Mouse (Mus musculus) limb, embryonic 14.5 days (tissue): ENCODE measurements around the gene Olfr1161. TPM values are rescaled to one million over a fixed set of nuclear protein-coding genes. Genes with fewer than 3 reads are reported as not detected.
"Not testable (repeated sequence)": the region's sequence is repeated elsewhere in the genome, so short reads cannot be mapped to it uniquely, and the experiment has no call there.

Experiments used
- ATAC-seq: fragments of 200-750 bp; cut with Nextera tagmentation; 2 replicates; pipeline ENCODE4 v1.8.0; 2017; ENCODE audit warnings: low read depth, moderate number of reproducible peaks, moderate TSS enrichment; ENCODE audit not compliant: low FRiP score
- DNase-seq: peaks from one replicate; pipeline ENCODE4 v3.0.0-alpha.2; 2015; ENCODE audit warnings: low spot score
- H3K27ac ChIP-seq: fragments of 300-500 bp; sonication (generic); replicated peaks from 2 replicates; pipeline ENCODE4 v1.5.1; 2014; ENCODE audit warnings: low read depth, mild to moderate bottlenecking, low read length, moderate library complexity, mixed read lengths
- H3K27me3 ChIP-seq: fragments of 300-500 bp; sonication (generic); 2 replicates; pipeline ENCODE4 v1.6.1; 2014; ENCODE audit warnings: low read length, mixed read lengths; ENCODE audit not compliant: control insufficient read depth, insufficient read depth
- H3K36me3 ChIP-seq: fragments of 300-500 bp; sonication (generic); 2 replicates; pipeline ENCODE4 v1.6.1; 2014; ENCODE audit warnings: mild to moderate bottlenecking, low read length, moderate library complexity, mixed read lengths; ENCODE audit not compliant: control insufficient read depth, insufficient read depth
- H3K4me1 ChIP-seq: fragments of 300-500 bp; sonication (generic); 2 replicates; pipeline ENCODE4 v1.6.1; 2014; ENCODE audit warnings: antibody characterized with exemption, low read length, mixed read lengths; ENCODE audit not compliant: control insufficient read depth, insufficient read depth
- H3K4me2 ChIP-seq: fragments of 300-500 bp; sonication (generic); replicated peaks from 2 replicates; pipeline ENCODE4 v1.6.1; 2014; ENCODE audit warnings: low read depth, mild to moderate bottlenecking, low read length, moderate library complexity; ENCODE audit not compliant: severe bottlenecking
- H3K4me3 ChIP-seq: fragments of 300-500 bp; sonication (generic); replicated peaks from 2 replicates; pipeline ENCODE4 v1.5.1; 2014; ENCODE audit warnings: low read length
- H3K9ac ChIP-seq: fragments of 300-500 bp; sonication (generic); 2 replicates; pipeline ENCODE4 v1.6.1; 2014; ENCODE audit warnings: mild to moderate bottlenecking, low read depth, low read length, moderate library complexity; ENCODE audit not compliant: severe bottlenecking
- H3K9me3 ChIP-seq: fragments of 300-500 bp; sonication (generic); 2 replicates; pipeline ENCODE4 v1.6.1; 2016; ENCODE audit warnings: low read length; ENCODE audit not compliant: control insufficient read depth
- POLR2A ChIP-seq: fragments of 200-500 bp; IDR thresholded peaks from 2 replicates; pipeline ENCODE4 v1.8.0; 2012; ENCODE audit warnings: inconsistent platforms, mild to moderate bottlenecking, moderate library complexity, borderline replicate concordance; ENCODE audit not compliant: insufficient read depth, insufficient read length; ENCODE audit errors: extremely low read depth
- WGBS: fragments of 180-500 bp; shearing (Covaris S2); extraction: QIAGEN DNeasy Blood & Tissue Kit; methylation state at CpG from one replicate; pipeline ENCODE4 v1.1.7; 2014; 5-methylcytosine and 5-hydroxymethylcytosine counted together
- polyA plus RNA-seq, 2 experiments: library from polyadenylated mRNA; depleted of rRNA in 1 of 2; stranded (reverse) in 1 of 2; unstranded in 1 of 2; fragments of >200 nt; fragmentation: Nextera tagmentation in 1 of 2; extraction: Ambion mirVana in 1 of 2; gene quantifications; 2 replicates each; pipeline versions ENCODE4 v1.2.1 to v1.2.3; 2012 to 2014

Gene Olfr1161
- polyA plus RNA-seq (2012; rRNA removed), result not detected in 2 replicates
- polyA plus RNA-seq (2014; fragmentation: Nextera tagmentation; extraction: Ambion mirVana), result not detected in 2 replicates

DNA sequence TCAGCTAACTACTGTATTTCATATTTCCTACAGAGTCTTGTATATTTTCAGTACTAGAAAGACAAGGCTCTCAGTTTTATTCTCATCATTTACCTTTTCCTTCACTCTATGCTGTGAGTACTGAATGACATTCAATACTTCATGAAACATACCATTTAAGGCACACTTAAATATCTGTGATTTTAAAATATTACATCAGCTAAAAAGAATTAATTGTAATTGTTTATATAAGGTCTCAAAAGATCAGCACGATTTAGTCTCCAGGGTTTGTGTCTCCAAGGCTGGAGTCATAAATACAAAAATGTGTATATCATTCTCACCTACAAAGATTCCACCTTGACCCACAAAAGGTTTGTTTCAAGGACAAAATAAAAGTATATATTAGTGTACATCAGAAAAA lies at the start of gene Olfr1161:
Olfr1161 (plus strand) TSS at position 301 of the 400 bp plus-strand sequence.
- not testable (repeated sequence) for H3K4me2 ChIP-seq, H3K9me3 ChIP-seq, H3K4me1 ChIP-seq, H3K27me3 ChIP-seq, H3K9ac ChIP-seq, H3K4me3 ChIP-seq, H3K27ac ChIP-seq, DNase-seq, H3K36me3 ChIP-seq, ATAC-seq
- 80% methylated on average over 1 of the region's 1 CpGs for WGBS

DNA sequence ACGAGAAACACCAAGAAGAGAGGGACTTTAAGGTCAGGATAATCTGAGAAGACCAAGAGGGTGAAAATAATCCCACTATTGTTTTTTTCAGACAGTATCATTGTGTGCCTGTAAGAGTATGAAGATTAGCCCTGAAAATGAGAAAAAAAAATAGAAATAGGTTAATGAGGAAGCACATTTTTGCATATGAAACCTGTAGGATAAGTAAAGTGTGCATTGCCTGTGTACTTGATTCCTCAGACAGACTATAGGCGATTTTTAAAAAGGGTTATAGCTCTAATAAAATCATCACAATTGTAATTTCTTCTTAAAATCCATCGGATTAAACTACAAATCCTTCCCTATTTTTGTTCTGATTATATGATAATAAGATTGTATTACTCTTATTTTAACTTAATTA lies 48.0 kb upstream of the Olfr1161 start, which contains the start of gene Olfr74:
Olfr74 (minus strand) TSS at position 101 of the 400 bp plus-strand sequence.
- DNase-seq (no peak), ATAC-seq (no peak)
- H3K4me2 ChIP-seq, result no peak within 1 kb of the TSS
- H3K9ac ChIP-seq, result no peak within 1 kb of the TSS
- no peaks in the 10 kb centered on the region for H3K9me3 ChIP-seq
- H3K4me3 ChIP-seq, result no peak within 1 kb of the TSS
- TF ChIP-seq POLR2A, result no peak
- no peak within 1 kb of the TSS for H3K27ac ChIP-seq
- H3K27me3 ChIP-seq, result no peaks in the 10 kb centered on the region
- H3K4me1 ChIP-seq, result no peaks in the 10 kb centered on the region
- 70% methylated on average over 3 of the region's 3 CpGs for WGBS
- no peaks in the 10 kb centered on the region for H3K36me3 ChIP-seq

DNA sequence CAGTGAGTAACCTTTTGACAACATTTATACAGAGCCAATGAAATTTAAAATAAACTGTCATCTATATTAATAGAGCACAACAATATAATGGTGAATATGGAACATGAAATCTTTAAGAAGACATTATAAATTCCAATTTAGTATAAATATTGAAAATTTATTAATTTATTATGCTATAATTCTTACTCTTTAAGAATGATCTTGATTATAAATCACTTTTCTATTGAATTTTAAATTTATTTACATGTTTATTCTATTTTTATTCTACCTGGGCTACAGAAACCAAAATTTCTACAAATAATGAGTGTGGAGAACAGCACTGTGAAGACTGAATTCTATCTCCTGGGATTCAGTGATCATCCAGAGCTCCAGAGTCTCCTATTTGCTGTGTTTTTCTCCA lies 32.8 kb upstream of the Olfr1161 start, which contains the start of gene Olfr1158:
Olfr1158 (plus strand) TSS at position 301 of the 400 bp plus-strand sequence.
- no peak for DNase-seq
- Histone ChIP-seq H3K36me3 (no peaks in the 10 kb centered on the region), H3K27me3 (no peaks in the 10 kb centered on the region), H3K4me1 (no peaks in the 10 kb centered on the region), H3K27ac (no peak within 1 kb of the TSS), H3K9me3 (no peaks in the 10 kb centered on the region), H3K4me3 (no peak within 1 kb of the TSS), H3K9ac (no peak within 1 kb of the TSS), H3K4me2 (no peak within 1 kb of the TSS)
- no peak for TF ChIP-seq POLR2A
- ATAC-seq, result no peak

DNA sequence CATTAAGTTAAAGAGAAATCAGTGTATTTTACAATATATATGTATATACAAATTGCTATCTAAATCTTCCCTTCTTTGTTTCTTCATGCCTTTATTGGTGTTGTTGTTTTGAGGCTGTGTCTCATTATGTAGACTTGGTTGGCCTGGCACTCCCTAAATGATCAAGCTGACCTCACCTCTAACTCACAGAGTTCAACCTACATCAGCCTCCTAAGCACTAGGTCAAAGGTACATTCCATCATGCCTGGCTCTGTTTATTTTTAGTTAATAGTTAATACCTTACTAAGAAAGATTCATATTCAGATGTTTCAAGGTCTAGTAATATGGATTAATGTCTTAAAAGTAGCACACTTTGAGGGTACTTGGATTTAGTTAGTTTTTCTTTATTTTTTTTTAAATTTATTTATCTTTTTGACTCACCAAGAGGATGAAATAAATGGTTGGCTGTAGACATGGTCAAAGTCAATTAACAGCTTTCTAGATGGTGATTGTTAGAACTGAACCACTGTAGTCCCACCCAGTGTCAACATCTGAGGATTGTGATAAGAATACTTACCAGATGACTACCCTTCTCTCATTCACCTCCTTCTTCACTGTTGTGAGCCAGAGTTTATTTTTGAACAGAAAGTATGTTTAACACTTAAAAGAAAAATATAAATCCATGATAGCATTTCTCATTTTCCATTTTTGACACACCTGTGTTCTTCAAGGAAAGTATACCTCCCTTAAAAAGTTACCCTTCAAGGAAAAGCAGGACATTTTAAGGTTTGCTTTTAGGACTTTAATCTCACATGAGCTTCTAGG lies 14.9 kb upstream of the Olfr1161 start, which contains the start of gene Olfr1160:
Olfr1160 (minus strand) TSS at position 754 of the 804 bp plus-strand sequence.
- no peak within 1 kb of the TSS for H3K27ac ChIP-seq
- no peak for TF ChIP-seq POLR2A
- no peak for DNase-seq

DNA sequence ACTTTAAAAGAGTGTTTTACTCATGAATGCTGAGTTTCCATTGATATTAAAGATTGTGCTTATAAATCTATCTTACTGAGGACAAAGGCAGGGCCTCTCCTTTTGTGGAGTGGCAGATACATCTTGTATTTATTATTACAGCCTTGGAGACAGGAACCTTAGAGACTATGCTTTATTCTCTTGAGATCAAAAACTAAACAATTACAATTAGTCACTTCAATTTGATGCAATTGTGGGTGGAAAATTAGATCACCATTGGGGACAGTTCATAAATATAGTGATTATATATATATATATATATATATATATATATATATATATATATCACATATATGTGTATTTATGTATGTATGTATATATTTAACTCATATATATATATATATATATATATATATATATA lies 15.0 kb downstream of the Olfr1161 start, which contains the start of gene Olfr73:
Olfr73 (minus strand) TSS at position 101 of the 400 bp plus-strand sequence.
- DNase-seq, result no peak
- no peak within 1 kb of the TSS for H3K4me3 ChIP-seq
- no peak within 1 kb of the TSS for H3K9ac ChIP-seq

More for the DNA sequence above, 14.9 kb upstream of the Olfr1161 start, which contains the start of gene Olfr1160:
- H3K9ac ChIP-seq, result no peak within 1 kb of the TSS
- no peaks in the 10 kb centered on the region for H3K4me1 ChIP-seq
- H3K9me3 ChIP-seq, result no peaks in the 10 kb centered on the region
- no peak within 1 kb of the TSS for H3K4me2 ChIP-seq
- no peaks in the 10 kb centered on the region for H3K27me3 ChIP-seq
- ATAC-seq, result no peak
- H3K36me3 ChIP-seq, result no peaks in the 10 kb centered on the region
- H3K4me3 ChIP-seq, result no peak within 1 kb of the TSS

More for the DNA sequence above, 15.0 kb downstream of the Olfr1161 start, which contains the start of gene Olfr73:
- no peak for TF ChIP-seq POLR2A
- Histone ChIP-seq H3K27me3 (no peaks in the 10 kb centered on the region), H3K4me2 (no peak within 1 kb of the TSS), H3K4me1 (no peaks in the 10 kb centered on the region), H3K36me3 (no peaks in the 10 kb centered on the region), H3K9me3 (no peaks in the 10 kb centered on the region), H3K27ac (no peak within 1 kb of the TSS)
- no peak for ATAC-seq
